Mouse (Mus musculus) hindbrain, embryonic 10.5 days (tissue): ENCODE measurements at regions not wholly inside any gene's neighbourhood (a gene's known extent, or its start where the extent isn't known, plus 50 kb on each side); places are given as distances from the start of the nearest gene placed in this dataset.

Experiments used
- DNase-seq: peaks from one replicate; pipeline ENCODE4 v3.0.0-alpha.2; 2017; ENCODE audit warnings: low spot score
- H3K27ac ChIP-seq: fragments of 300-500 bp; sonication (generic); 2 replicates; pipeline ENCODE4 v1.5.1; 2016; ENCODE audit warnings: mild to moderate bottlenecking, moderate library complexity
- H3K27me3 ChIP-seq: fragments of 300-500 bp; sonication (generic); 2 replicates; pipeline ENCODE4 v1.6.1; 2016; ENCODE audit warnings: mild to moderate bottlenecking; ENCODE audit not compliant: poor library complexity, insufficient read depth, severe bottlenecking
- H3K36me3 ChIP-seq: fragments of 300-500 bp; sonication (generic); 2 replicates; pipeline ENCODE4 v1.6.1; 2016; ENCODE audit warnings: mild to moderate bottlenecking, moderate library complexity
- H3K4me1 ChIP-seq: fragments of 300-500 bp; sonication (generic); replicated peaks from 2 replicates; pipeline ENCODE4 v1.6.1; 2016; ENCODE audit warnings: mild to moderate bottlenecking
- H3K4me3 ChIP-seq: fragments of 300-500 bp; sonication (generic); 2 replicates; pipeline ENCODE4 v1.5.1; 2016; ENCODE audit warnings: mild to moderate bottlenecking, moderate library complexity
- H3K9me3 ChIP-seq: fragments of 300-500 bp; sonication (generic); 2 replicates; pipeline ENCODE4 v1.6.1; 2016; ENCODE audit warnings: mild to moderate bottlenecking, moderate library complexity
- WGBS: fragments of 180-500 bp; shearing (Covaris S2); methylation state at CpG from one replicate; pipeline ENCODE4 v1.1.7; 2016; 5-methylcytosine and 5-hydroxymethylcytosine counted together

- WGBS: 90% methylated on average over 8 of the region's 8 CpGs
- Histone ChIP-seq H3K4me1 (peaks cover 16% of the 10 kb centered on the region), H3K27me3 (no peaks in the 10 kb centered on the region), H3K4me3 (no peak overlapping the region), H3K36me3 (no peaks in the 10 kb centered on the region), H3K27ac (no peak overlapping the region), H3K9me3 (no peaks in the 10 kb centered on the region)
- no peak for DNase-seq
These were observed 375.2 kb downstream of the Rps24 start for GRCm38 (mm10) chr14:24862171-24862570.

DNA sequence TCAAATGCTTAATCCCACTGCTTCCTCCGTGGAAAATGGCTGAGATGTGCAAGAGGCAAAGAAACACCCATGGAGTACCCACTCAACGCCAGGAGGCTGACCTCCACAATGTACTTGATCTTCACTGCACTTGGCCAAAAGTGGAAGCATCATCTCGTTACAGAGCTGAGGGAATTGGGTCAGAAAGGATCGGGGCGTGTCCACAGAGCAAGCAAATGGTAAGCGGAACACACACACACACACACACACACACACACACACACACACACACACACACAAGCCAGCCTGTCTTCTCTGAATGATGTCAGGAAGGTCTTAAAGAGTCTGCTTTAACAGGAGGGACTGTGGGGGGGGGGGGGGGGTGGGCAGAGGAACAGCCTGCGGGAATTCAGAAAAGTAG, 375.7 kb downstream of the Rps24 start:
- 0 out of 2 replicates have a peak overlapping the region, but pooled peaks have one; percentile 12 for H3K27ac ChIP-seq
- DNase-seq: no peak
- no peak overlapping the region for H3K4me3 ChIP-seq
- H3K4me1 ChIP-seq: peaks cover 16% of the 10 kb centered on the region
- 83% methylated on average over 7 of the region's 7 CpGs for WGBS
- no peaks in the 10 kb centered on the region for H3K36me3 ChIP-seq
- no peaks in the 10 kb centered on the region for H3K27me3 ChIP-seq
- H3K9me3 ChIP-seq: no peaks in the 10 kb centered on the region

- Histone ChIP-seq H3K27me3 (no peaks in the 10 kb centered on the region), H3K27ac (0 out of 2 replicates have a peak overlapping the region, but pooled peaks have one; percentile 12), H3K36me3 (no peaks in the 10 kb centered on the region), H3K4me1 (peaks cover 16% of the 10 kb centered on the region), H3K4me3 (no peak overlapping the region), H3K9me3 (no peaks in the 10 kb centered on the region)
- no peak for DNase-seq
- WGBS: 85% methylated on average over 8 of the region's 8 CpGs
These were observed 376.2 kb downstream of the Rps24 start for GRCm38 (mm10) chr14:24863116-24863515.

- peaks cover 12% of the 10 kb centered on the region for H3K4me1 ChIP-seq
- H3K4me3 ChIP-seq: no peak overlapping the region
- H3K27me3 ChIP-seq: no peaks in the 10 kb centered on the region
- 87% methylated on average over 6 of the region's 6 CpGs for WGBS
- H3K9me3 ChIP-seq: no peaks in the 10 kb centered on the region
- DNase-seq: no peak
- H3K27ac ChIP-seq: peak overlapping the region; percentile 57
- H3K36me3 ChIP-seq: no peaks in the 10 kb centered on the region
These were observed 378.8 kb downstream of the Rps24 start for GRCm38 (mm10) chr14:24865579-24866230.

GRCm38 (mm10) chr14:24867816-24868215, 380.9 kb downstream of the Rps24 start:
- no peak for DNase-seq
- no peak overlapping the region for H3K27ac ChIP-seq
- WGBS: 89% methylated on average over 6 of the region's 6 CpGs
- no peak overlapping the region for H3K4me3 ChIP-seq
- no peaks in the 10 kb centered on the region for H3K9me3 ChIP-seq
- no peaks in the 10 kb centered on the region for H3K27me3 ChIP-seq
- H3K36me3 ChIP-seq: no peaks in the 10 kb centered on the region
- peaks cover 16% of the 10 kb centered on the region for H3K4me1 ChIP-seq

DNA sequence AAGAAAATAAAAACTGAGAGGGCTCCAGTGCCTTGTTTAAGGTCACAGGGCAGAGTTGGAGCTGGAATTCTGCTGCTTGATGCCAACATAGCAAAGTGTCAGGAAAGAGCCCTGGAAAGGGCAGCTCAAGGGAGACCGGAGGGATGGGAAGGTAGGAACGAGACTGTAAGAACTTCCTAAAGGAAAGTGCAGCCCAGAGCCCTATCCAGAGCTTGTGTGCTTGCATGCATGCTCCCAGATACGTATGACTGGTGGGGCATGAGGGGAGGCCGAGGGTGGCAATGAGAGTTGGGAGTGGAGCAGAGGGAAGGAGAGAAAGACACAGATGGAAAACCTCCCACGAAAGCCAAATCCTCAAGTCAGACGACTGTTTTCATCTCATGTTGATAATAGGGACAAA, 381.8 kb downstream of the Rps24 start:
- DNase-seq: no peak

DNA sequence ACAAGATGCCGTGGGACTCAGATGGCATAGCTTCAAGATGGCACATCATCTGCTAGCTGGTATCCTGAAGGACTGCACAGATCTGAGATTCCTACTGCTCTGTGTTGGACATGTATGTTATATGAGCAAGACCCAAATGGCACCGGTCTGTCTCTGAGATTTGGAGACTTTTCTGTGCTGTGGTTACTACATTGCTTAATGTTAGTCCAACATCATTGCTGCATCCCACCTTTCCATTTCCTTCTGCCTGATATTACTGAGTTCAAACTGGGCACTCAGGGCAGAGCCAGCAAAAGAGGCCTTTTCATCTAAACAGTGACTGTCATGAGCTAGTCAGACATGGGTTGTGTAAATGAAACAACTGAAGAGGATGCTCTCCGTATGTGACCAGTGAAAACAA, 383.3 kb downstream of the Rps24 start:
- no peak overlapping the region for H3K27ac ChIP-seq
- 0 out of 2 replicates have a peak, but pooled peaks cover 3% of the 10 kb centered on the region for H3K27me3 ChIP-seq
- WGBS: 91% methylated on average over 3 of the region's 3 CpGs
- no peak for DNase-seq
- H3K4me3 ChIP-seq: no peak overlapping the region
- H3K9me3 ChIP-seq: no peaks in the 10 kb centered on the region
- H3K4me1 ChIP-seq: peaks cover 21% of the 10 kb centered on the region
- no peaks in the 10 kb centered on the region for H3K36me3 ChIP-seq

More for the DNA sequence above, 381.8 kb downstream of the Rps24 start:
- H3K27me3 ChIP-seq: no peaks in the 10 kb centered on the region
- no peak overlapping the region for H3K4me3 ChIP-seq
- no peaks in the 10 kb centered on the region for H3K9me3 ChIP-seq
- peaks cover 12% of the 10 kb centered on the region for H3K4me1 ChIP-seq
- H3K27ac ChIP-seq: no peak overlapping the region
- no peaks in the 10 kb centered on the region for H3K36me3 ChIP-seq
- 80% methylated on average over 6 of the region's 6 CpGs for WGBS

- WGBS: 79% methylated on average over 10 of the region's 10 CpGs
- H3K36me3 ChIP-seq: no peaks in the 10 kb centered on the region
- H3K27me3 ChIP-seq: 0 out of 2 replicates have a peak, but pooled peaks cover 3% of the 10 kb centered on the region
- DNase-seq: no peak
- H3K9me3 ChIP-seq: no peaks in the 10 kb centered on the region
- peak overlapping the region; percentile 25 for H3K27ac ChIP-seq
- peaks cover 23% of the 10 kb centered on the region for H3K4me1 ChIP-seq
- H3K4me3 ChIP-seq: no peak overlapping the region
These were observed 384.6 kb downstream of the Rps24 start for GRCm38 (mm10) chr14:24871392-24871998.

- Histone ChIP-seq H3K4me3 (no peak overlapping the region), H3K4me1 (peaks cover 26% of the 10 kb centered on the region), H3K9me3 (no peaks in the 10 kb centered on the region), H3K36me3 (no peaks in the 10 kb centered on the region), H3K27me3 (0 out of 2 replicates have a peak, but pooled peaks cover 3% of the 10 kb centered on the region), H3K27ac (no peak overlapping the region)
- 51% methylated on average over 3 of the region's 3 CpGs for WGBS
- DNase-seq: no peak
These were observed 386.0 kb downstream of the Rps24 start for GRCm38 (mm10) chr14:24872931-24873330.

DNA sequence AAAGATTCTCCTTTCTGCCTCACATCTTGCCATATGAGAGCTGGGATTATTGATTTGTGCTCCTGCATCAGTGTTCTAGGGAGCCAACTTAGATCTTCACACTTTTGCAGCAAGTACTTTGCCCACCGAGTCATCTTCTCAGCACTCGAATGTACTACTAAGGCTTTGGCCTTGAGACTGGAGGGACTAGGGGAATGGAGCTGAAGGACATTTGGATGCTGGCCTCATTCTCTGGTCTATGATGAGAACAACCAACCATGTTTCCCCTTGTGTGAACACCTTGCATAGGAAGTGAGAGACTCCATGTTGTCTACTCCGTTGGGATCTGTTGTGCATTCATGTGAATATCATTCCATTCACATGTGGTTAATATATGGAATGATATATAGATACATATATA, 386.5 kb downstream of the Rps24 start:
- no peak overlapping the region for H3K27ac ChIP-seq
- H3K9me3 ChIP-seq: no peaks in the 10 kb centered on the region
- no peak overlapping the region for H3K4me3 ChIP-seq
- peaks cover 26% of the 10 kb centered on the region for H3K4me1 ChIP-seq
- no peak for DNase-seq
- WGBS: 93% methylated on average over 3 of the region's 3 CpGs
- H3K36me3 ChIP-seq: no peaks in the 10 kb centered on the region
- peaks cover 3% of the 10 kb centered on the region; the same call in 1 of the 2 replicates for H3K27me3 ChIP-seq

DNA sequence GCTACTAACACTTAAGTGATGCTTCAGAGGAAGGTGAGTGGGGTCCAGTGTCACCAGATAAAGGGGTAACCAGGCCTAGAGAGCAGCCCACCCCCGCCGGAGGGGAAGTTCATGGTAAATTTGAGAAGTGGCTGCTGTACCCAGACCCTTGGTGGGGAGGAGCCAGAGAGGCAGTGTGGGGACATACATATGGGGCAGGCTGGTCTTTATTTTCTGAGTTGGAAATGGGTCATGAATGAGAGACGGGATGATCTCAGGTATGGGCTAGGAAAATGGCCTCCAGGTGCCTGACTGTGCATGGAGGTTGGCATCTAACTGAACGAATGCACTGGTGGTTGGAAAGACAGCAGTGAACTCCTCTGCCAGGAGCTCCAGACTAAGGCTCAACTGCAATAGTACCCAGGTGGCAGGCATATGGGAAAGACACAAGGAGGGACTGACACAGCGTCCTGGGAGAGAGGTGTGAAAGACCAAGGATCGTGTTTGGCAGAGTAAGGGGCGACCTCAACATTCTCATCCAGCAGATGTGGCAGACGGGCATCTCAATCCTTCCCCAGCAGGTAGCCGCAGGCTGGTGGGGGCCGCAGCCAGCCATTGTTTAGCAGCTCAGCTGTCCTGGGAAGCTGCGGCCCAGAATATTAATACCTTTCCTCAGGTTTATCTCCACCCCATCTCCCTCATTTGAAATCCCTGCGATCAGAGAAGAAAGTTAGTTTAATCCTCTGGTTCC, 387.7 kb downstream of the Rps24 start:
- 56% methylated on average over 12 of the region's 12 CpGs for WGBS

DNA sequence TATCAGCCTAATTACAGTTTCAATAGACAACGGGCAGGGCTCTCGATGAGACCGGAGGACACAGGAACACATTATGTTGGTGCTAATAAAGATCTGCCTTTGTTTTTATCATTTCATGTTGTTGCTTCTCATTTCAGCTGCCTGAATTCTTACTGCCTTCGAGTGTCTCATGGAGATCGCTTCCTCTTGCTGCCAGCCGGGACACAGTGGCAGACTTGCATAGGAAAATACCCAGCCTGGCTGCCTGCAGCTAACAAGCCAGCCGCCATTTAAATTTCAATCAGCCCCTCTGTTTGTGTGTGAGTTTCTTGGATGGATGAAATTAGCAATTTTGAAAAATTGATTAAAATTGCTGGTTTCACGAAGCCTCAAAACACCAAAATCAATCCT, 388.2 kb downstream of the Rps24 start:
- Histone ChIP-seq H3K27ac (no peak overlapping the region), H3K36me3 (no peaks in the 10 kb centered on the region), H3K4me3 (no peak overlapping the region), H3K27me3 (peaks cover 3% of the 10 kb centered on the region; the same call in 1 of the 2 replicates), H3K4me1 (peaks cover 26% of the 10 kb centered on the region), H3K9me3 (no peaks in the 10 kb centered on the region)
- WGBS: 56% methylated on average over 8 of the region's 8 CpGs
- DNase-seq: no peak

More for the DNA sequence above, 387.7 kb downstream of the Rps24 start:
- Histone ChIP-seq H3K9me3 (no peaks in the 10 kb centered on the region), H3K27ac (peak overlapping the region; percentile 41; the same call in 1 of the 2 replicates), H3K36me3 (no peaks in the 10 kb centered on the region), H3K4me3 (no peak overlapping the region), H3K4me1 (peaks cover 26% of the 10 kb centered on the region), H3K27me3 (peaks cover 3% of the 10 kb centered on the region; the same call in 1 of the 2 replicates)
- DNase-seq: no peak

DNA sequence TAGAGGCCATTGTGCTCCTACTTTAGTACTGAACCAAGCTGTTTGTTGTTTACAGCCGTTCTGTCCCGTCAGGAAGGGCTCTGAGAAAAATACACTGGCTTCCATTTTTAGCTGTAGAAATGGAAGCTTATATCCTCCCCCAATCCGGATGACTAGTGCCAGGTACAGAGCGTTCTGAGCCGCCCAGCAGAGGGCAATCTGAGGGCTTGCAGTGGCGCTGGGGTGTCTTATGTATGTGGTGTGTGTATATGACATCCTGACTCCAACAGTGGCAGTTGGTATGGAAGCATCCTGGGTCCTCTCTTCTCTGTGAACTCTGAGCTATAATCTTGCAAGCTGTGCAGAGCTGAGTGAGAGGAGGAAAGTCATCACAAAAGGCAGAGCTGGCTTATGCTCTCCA, 389.0 kb downstream of the Rps24 start:
- peaks cover 3% of the 10 kb centered on the region; the same call in 1 of the 2 replicates for H3K27me3 ChIP-seq
- no peaks in the 10 kb centered on the region for H3K9me3 ChIP-seq
- DNase-seq: no peak
- peaks cover 26% of the 10 kb centered on the region for H3K4me1 ChIP-seq
- H3K4me3 ChIP-seq: no peak overlapping the region
- H3K36me3 ChIP-seq: no peaks in the 10 kb centered on the region
- peak overlapping the region; percentile 67; the same call in 1 of the 2 replicates for H3K27ac ChIP-seq
- 76% methylated on average over 6 of the region's 6 CpGs for WGBS
